Mouse (Mus musculus) liver, adult 2 months (tissue): ENCODE measurements at regions not wholly inside any gene's neighbourhood (a gene's known extent, or its start where the extent isn't known, plus 50 kb on each side); places are given as distances from the start of the nearest gene placed in this dataset.
"Not testable (repeated sequence)": the region's sequence is repeated elsewhere in the genome, so short reads cannot be mapped to it uniquely, and the experiment has no call there.

Source experiments
- DNase-seq: peaks from one replicate; pipeline ENCODE4 v3.0.0-alpha.2; 2011; ENCODE audit warnings: low read depth, low spot score; ENCODE audit errors: extremely low read depth
- H3K27ac ChIP-seq: fragments of 200-500 bp; replicated peaks from 2 replicates; pipeline ENCODE4 v1.5.1; 2012; ENCODE audit warnings: low read depth, mild to moderate bottlenecking, control low read depth, inconsistent platforms, low read length; ENCODE audit not compliant: insufficient read depth
- H3K27me3 ChIP-seq: fragments of 200-500 bp; 2 replicates; pipeline ENCODE4 v1.6.1; 2012; ENCODE audit warnings: mild to moderate bottlenecking, moderate library complexity, low read length, inconsistent platforms; ENCODE audit not compliant: control insufficient read depth, insufficient read depth
- H3K36me3 ChIP-seq: fragments of 200-500 bp; 2 replicates; pipeline ENCODE4 v1.6.1; 2012; ENCODE audit warnings: low read length, inconsistent platforms; ENCODE audit not compliant: control insufficient read depth, insufficient read depth
- H3K4me1 ChIP-seq: fragments of 200-500 bp; 2 replicates; pipeline ENCODE4 v1.6.1; 2011; ENCODE audit warnings: low read length; ENCODE audit not compliant: control insufficient read depth, insufficient read depth
- H3K4me3 ChIP-seq: fragments of 200-500 bp; 2 replicates; pipeline ENCODE4 v1.5.1; 2011; ENCODE audit warnings: low read depth, mild to moderate bottlenecking, control low read depth, low read length, moderate library complexity; ENCODE audit not compliant: insufficient read depth
- H3K79me2 ChIP-seq: fragments of 200-500 bp; 2 replicates; pipeline ENCODE4 v1.6.1; 2012; ENCODE audit warnings: inconsistent platforms, mild to moderate bottlenecking, low read length, moderate library complexity; ENCODE audit not compliant: control insufficient read depth, insufficient read depth
- H3K9ac ChIP-seq: fragments of 200-500 bp; 2 replicates; pipeline ENCODE4 v1.6.1; 2012; ENCODE audit warnings: low read depth, mild to moderate bottlenecking, control low read depth, inconsistent platforms, low read length
- CTCF ChIP-seq: fragments of 200-500 bp; IDR thresholded peaks from 2 replicates; pipeline ENCODE4 v1.5.1; 2011; ENCODE audit warnings: low read depth, low read length, control low read depth
- POLR2A ChIP-seq: fragments of 200-500 bp; IDR thresholded peaks from 2 replicates; pipeline ENCODE4 v1.6.1; 2011; ENCODE audit warnings: low read length, control low read depth; ENCODE audit not compliant: insufficient read depth; ENCODE audit errors: extremely low read depth
- WGBS: fragments of 180-500 bp; shearing (Covaris S2); methylation state at CpG from one replicate; pipeline ENCODE4 v1.1.7; 2018; 5-methylcytosine and 5-hydroxymethylcytosine counted together

DNA sequence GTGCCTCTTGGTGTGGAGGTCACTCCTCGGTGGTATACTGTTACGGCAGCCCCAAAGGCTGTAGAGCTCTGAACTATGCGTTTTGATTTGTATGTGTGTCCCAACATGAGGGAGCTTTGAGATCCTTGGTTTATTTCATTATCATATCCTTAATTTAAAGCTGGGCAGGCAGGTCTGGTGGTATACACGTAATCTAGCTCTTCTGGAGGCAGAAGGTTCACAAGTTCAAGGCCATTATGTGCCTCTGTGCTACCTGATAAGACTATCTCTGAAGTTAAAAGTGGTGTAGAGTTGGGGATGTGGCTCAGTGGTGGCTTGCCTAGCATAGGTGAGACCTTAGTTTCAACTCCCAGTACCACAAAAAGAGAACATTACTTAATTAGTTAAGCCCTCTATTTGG, 199.1 kb upstream of the Hmga2 start:
- no peak overlapping the region for H3K9ac ChIP-seq
- no peak overlapping the region for H3K27ac ChIP-seq
- H3K79me2 ChIP-seq = no peaks in the 10 kb centered on the region
- WGBS = 81% methylated on average over 4 of the region's 4 CpGs
- no peak overlapping the region for H3K4me3 ChIP-seq
- DNase-seq = no peak
- H3K36me3 ChIP-seq = no peaks in the 10 kb centered on the region
- no peaks in the 10 kb centered on the region for H3K4me1 ChIP-seq
- H3K27me3 ChIP-seq = no peaks in the 10 kb centered on the region
- no peak for TF ChIP-seq CTCF
- TF ChIP-seq POLR2A = no peak

DNA sequence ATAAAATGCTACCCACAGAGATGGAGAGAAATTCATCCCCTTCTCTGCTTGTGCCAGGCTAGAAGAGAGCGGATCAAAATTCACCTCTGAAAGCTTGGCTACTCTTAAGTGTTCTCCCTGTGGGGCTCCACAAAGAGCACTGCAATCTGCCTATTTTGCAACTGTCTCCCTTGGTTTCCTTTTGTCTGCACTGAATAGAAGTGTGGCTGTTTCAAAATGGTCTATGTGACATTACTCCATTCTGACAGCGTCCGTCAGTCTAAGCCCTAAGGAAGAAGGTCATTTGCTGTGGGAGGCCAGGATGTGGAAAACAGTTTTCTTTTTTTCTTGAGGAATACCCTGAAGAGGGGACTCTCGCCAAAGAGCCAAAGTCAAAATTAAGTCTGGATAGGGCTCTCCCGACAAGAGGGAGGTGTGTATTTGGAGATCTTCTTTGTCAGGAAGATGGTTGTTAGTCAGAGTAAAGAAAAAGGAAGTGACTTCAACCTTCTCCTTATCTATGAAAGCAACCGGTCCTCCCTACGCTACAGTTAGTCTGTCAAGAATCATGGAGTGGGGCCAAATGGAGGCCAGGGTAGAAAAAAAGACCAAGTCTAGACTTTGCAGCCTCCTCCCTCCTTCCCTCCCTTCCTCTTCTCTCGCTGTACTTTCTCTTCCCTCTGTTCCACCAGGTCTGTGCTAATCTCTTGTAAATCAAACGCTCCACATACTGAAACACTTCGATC, 198.2 kb upstream of the Hmga2 start:
- WGBS = 70% methylated on average over 10 of the region's 10 CpGs
- Histone ChIP-seq H3K9ac (no peak overlapping the region), H3K79me2 (no peaks in the 10 kb centered on the region), H3K4me1 (no peaks in the 10 kb centered on the region), H3K36me3 (no peaks in the 10 kb centered on the region), H3K27ac (no peak overlapping the region), H3K4me3 (no peak overlapping the region), H3K27me3 (no peaks in the 10 kb centered on the region)
- TF ChIP-seq CTCF = no peak
- no peak for TF ChIP-seq POLR2A
- no peak for DNase-seq

DNA sequence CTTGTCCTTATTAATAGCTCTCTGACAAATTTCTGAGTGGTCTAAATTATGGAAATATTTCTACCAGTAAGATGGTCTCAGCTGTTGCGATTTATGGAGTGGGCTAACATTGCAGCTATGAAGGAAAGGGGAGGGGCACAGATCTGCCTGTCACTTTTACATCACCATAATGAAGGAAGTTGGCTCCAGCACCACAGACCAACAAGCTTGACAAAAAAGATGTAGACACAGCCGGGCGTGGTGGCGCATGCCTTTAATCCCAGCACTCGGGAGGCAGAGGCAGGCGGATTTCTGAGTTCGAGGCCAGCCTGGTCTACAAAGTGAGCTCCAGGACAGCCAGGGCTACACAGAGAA, 191.4 kb upstream of the Hmga2 start:
- H3K36me3 ChIP-seq, DNase-seq, H3K27me3 ChIP-seq, H3K4me3 ChIP-seq, H3K9ac ChIP-seq, H3K79me2 ChIP-seq, H3K27ac ChIP-seq, H3K4me1 ChIP-seq: not testable (repeated sequence)
- WGBS = 94% methylated on average over 7 of the region's 7 CpGs

DNA sequence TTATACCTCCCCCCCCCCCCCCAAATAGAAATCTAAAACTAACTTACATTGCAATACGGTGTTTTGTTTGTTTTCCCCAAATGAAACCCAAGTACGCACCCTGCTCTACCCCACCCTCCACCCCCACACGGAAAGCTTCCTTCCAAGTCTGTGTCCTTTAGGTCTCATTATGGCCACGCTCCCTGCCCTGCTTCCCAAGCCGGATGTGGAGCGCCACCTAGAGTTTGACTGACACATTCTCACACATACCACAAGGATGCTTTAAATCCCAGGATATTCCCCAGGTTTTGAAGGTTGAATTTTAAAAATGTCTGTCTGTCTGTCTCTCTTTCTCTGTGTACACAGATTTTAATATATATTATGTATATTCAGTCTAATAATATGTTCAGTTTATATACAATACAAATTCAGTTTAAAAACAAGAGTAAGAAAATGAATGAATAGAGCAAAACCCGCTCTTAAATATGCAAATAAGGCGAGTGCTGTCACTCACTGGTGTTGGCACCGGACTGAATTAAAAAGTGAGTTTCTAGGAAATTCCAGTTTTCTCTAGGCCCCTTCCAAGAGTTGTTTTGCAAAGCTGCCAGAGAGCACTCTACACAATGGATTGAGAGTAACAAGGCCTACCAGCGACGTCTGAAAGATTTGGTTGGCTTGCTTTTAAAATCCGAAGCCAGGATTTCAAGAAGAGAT, 190.9 kb upstream of the Hmga2 start:
- no peaks in the 10 kb centered on the region for H3K27me3 ChIP-seq
- H3K27ac ChIP-seq = no peak overlapping the region
- H3K36me3 ChIP-seq = no peaks in the 10 kb centered on the region
- no peaks in the 10 kb centered on the region for H3K4me1 ChIP-seq
- 59% methylated on average over 12 of the region's 12 CpGs for WGBS
- TF ChIP-seq CTCF = peak; percentile 85
- no peak for TF ChIP-seq POLR2A
- DNase-seq = peak; percentile 35
- H3K4me3 ChIP-seq = no peak overlapping the region
- H3K9ac ChIP-seq = no peak overlapping the region
- no peaks in the 10 kb centered on the region for H3K79me2 ChIP-seq

DNA sequence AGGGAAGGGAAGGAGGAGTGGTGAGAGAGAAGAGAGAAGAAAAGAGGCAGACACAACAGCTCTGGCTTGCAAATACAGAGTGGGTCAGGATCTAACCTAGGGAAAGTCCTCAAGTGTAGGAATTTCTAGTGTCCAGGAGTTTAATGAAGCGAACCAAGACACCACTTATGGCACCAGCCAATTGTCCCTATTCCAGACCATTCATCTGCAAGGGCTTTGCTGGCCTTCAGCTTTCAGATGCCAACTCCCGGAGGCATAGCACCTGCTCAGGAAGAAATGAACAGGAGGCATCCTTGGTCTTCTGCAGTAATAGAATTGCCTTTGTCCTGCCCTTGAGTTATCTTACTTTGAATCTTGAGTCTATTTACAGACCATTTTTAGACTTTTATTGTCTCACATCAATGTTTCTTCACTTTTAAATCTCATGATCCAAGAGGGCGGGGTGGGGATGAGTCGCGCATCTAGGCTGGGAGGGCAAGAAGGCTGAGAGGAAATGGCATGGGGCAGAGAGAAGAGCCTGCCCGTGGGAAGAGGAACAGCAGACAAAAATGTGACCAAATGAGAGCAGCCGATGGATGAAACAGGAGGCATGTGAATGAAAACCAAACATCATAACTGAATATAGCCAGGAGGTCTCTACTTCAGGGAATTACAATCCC, 190.1 kb upstream of the Hmga2 start:
- Histone ChIP-seq H3K9ac (no peak overlapping the region), H3K36me3 (no peaks in the 10 kb centered on the region), H3K79me2 (no peaks in the 10 kb centered on the region), H3K4me3 (no peak overlapping the region), H3K27ac (no peak overlapping the region), H3K4me1 (no peaks in the 10 kb centered on the region), H3K27me3 (no peaks in the 10 kb centered on the region)
- TF ChIP-seq POLR2A = no peak
- TF ChIP-seq CTCF = no peak
- 83% methylated on average over 7 of the region's 7 CpGs for WGBS
- no peak for DNase-seq

DNA sequence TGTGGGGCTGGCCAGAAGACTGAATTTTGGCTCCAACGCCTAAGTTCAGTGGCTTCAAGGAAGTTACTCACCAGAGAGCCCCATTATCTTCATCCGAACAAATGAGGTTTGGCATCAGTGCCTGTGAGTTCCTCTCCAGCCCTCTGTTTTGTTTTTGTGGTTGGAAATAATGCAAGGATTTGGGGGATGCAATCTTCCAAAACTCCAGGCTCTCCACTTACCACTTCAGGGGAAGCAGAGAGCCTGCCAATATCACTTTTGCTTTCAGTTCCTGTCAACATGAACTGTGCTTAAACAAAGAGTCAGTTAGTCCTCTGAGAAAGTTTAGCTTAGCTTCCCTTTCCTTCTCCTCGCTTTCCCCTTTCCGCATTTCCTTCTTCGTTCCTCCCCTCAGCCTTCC, 189.4 kb upstream of the Hmga2 start:
- H3K9ac ChIP-seq = no peak overlapping the region
- peak; percentile 25 for DNase-seq
- no peaks in the 10 kb centered on the region for H3K79me2 ChIP-seq
- H3K27me3 ChIP-seq = no peaks in the 10 kb centered on the region
- TF ChIP-seq POLR2A = no peak
- TF ChIP-seq CTCF = no peak
- 63% methylated on average over 5 of the region's 5 CpGs for WGBS
- H3K4me3 ChIP-seq = 0 out of 2 replicates have a peak overlapping the region, but pooled peaks have one; percentile 11
- H3K4me1 ChIP-seq = no peaks in the 10 kb centered on the region
- no peaks in the 10 kb centered on the region for H3K36me3 ChIP-seq
- H3K27ac ChIP-seq = no peak overlapping the region
